ENCODE assay signal across 21 mouse cellular contexts in genomic region chr10:81466881-81467280, GRCm38 (mm10). TPM values are rescaled to one million over a fixed set of nuclear protein-coding genes. Genes with fewer than 3 reads are reported as not detected.
DNase-seq lines count a peak whose midpoint lies in the region; ATAC-seq and TF ChIP-seq lines count a peak whose summit lies in the region.
"Had no signal": no experiment of that assay in that cellular context is flagged by ENCODE, and none has a peak within 500 bp of the region (broad histone marks: within the 10 kb centered on the region; RNA-seq: fewer than 3 reads in every experiment).

No protein-coding gene starts in this region.

- no peak for TF ChIP-seq CTCF in layer of hippocampus, adult 2 months (conservative IDR thresholded peaks at IDR 0.05)

- no peak for ATAC-seq in cerebellum, adult (ENCODE audit: insufficient number of reproducible peaks, low FRiP score, low TSS enrichment)
- ATAC-seq: activated CD4-positive, CD25-positive, alpha-beta regulatory T cell, adult 4 months; forebrain, embryonic 16.5 days; inflammation-experienced regulatory T-cells, adult 6 months; Patski had no signal

- DNase-seq in cerebellum, postnatal 25 days = peak; percentile 11 to 23
- no peak for DNase-seq in layer of hippocampus, adult 2 months (ENCODE audit: low spot score in 2 of 2)
- no peak for DNase-seq in layer of hippocampus, postnatal 14 days (ENCODE audit: low spot score in 2 of 2)
- peak; percentile 12 for DNase-seq in right cerebral cortex, postnatal 25 days
- DNase-seq in right cerebral cortex, adult 2 months (ENCODE audit: low spot score in 2 of 2) = no peak
- DNase-seq in right cerebral cortex, postnatal 4 days = peak; percentile 12
- DNase-seq: B cell, adult 2 months; kidney, adult 9 months; kidney, postnatal 4 days; left cerebral cortex, postnatal 4 days; liver, embryonic 13.5 days; midbrain, embryonic 14.5 days; thymus, adult 2 months had no signal

- no peak overlapping the region for H3K4me3 ChIP-seq in layer of hippocampus, adult 2 months
- H3K4me3 ChIP-seq: erythroblast, embryonic 14.5 days; hindbrain, embryonic 12.5 days; liver, embryonic 13.5 days had no signal

- H3K27ac ChIP-seq in layer of hippocampus, adult 2 months = peak overlapping the region; percentile 18; the same call in 1 of the 2 replicates
- H3K27ac ChIP-seq: hindbrain, embryonic 12.5 days; liver, embryonic 13.5 days had no signal

RNA-seq across cellular contexts. Expression of gene Nfic, which starts 11.4 kb away (rescaled TPM):
- total RNA-seq in layer of hippocampus, adult 2 months (2021) = 10 to 100 TPM; 60.0 to 60.1 TPM
- 10 to 100 TPM; 66.7 to 70.9 TPM for total RNA-seq in layer of hippocampus, postnatal 14 days (2021)

RNA-seq across cellular contexts. Expression of gene Celf5, which starts 15.6 kb away (rescaled TPM):
- 100 to 1,000 TPM; 286 to 287 TPM for total RNA-seq in layer of hippocampus, adult 2 months (2021)
- total RNA-seq in layer of hippocampus, postnatal 14 days (2021) = 100 to 1,000 TPM; 266 to 272 TPM
- total RNA-seq: neutrophil, adult 5-6 weeks had no signal

RNA-seq across cellular contexts. Expression of gene Ncln, which starts 29.3 kb away (rescaled TPM):
- total RNA-seq in layer of hippocampus, adult 2 months (2021) = 10 to 100 TPM; 83.1 to 93.5 TPM
- 10 to 100 TPM; 79.7 to 95.2 TPM for total RNA-seq in layer of hippocampus, postnatal 14 days (2021)

RNA-seq across cellular contexts. Expression of gene S1pr4, which starts 33.1 kb away (rescaled TPM):
- total RNA-seq in layer of hippocampus, adult 2 months (2021) = under 1 TPM; 0.39 to 0.95 TPM
- total RNA-seq in layer of hippocampus, postnatal 14 days (2021) = under 1 TPM; 0.39 to 0.57 TPM

RNA-seq across cellular contexts. Expression of gene Gna15, which starts 57.1 kb away (rescaled TPM):
- 1 to 10 TPM; 1.9 to 2.5 TPM for total RNA-seq in layer of hippocampus, adult 2 months (2021)
- 1 to 10 TPM; 2.4 to 4.2 TPM for total RNA-seq in layer of hippocampus, postnatal 14 days (2021)

Comparison
In these comparisons a context has a peak if more than half of its experiments do, and no peak if none do; other contexts are left out.
1. DNase-seq: peak in cerebellum, postnatal 25 days (2 of 2), right cerebral cortex, postnatal 25 days (single experiment) and right cerebral cortex, postnatal 4 days (single experiment); none in layer of hippocampus, adult 2 months (0 of 2), layer of hippocampus, postnatal 14 days (0 of 2) and right cerebral cortex, adult 2 months (0 of 2).